Mouse (Mus musculus): ENCODE data around the gene Bspry. TPM values are rescaled to one million over a fixed set of nuclear protein-coding genes. Genes with fewer than 3 reads are reported as not detected.

Gene Bspry
- polyA plus RNA-seq, 1 experiment: 19.8 TPM

DNA sequence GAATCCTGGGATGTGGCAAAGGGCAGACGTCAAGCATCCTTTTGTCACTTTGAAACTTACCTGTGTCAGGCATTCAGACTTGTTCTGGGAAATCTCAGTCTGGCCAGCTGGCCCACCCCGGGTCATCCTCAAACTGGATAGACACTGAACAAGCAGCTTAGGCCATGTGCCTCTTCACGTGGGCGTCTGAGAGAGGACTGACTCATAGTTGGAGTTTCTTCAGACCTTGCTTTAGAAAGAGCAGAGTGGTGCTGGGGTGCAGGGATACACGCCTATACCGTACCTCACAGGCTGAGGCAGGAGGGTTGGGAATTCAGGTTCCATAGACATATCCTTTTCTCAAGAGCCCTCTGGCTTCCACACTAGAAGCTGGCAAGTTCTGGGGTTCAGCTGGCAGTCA, 63.9 kb downstream of the Bspry start:
- DNase-seq: no peak
- WGBS: 96% methylated on average over 6 of the region's 6 CpGs
- Histone ChIP-seq H3K4me1 (replicated peaks; ENCODE audit: control insufficient read depth, insufficient read depth, low read length) (no peaks in the 10 kb centered on the region), H3K4me3 (ENCODE audit: control insufficient read depth, insufficient read depth, low read length) (no peak overlapping the region), H3K36me3 (ENCODE audit: control insufficient read depth, insufficient read depth, low read length) (no peaks in the 10 kb centered on the region), H3K27ac (ENCODE audit: control insufficient read depth, insufficient read depth, low read length) (no peak overlapping the region), H3K27me3 (ENCODE audit: control insufficient read depth, insufficient read depth, low read length) (no peaks in the 10 kb centered on the region)
- TF ChIP-seq POLR2A (IDR thresholded peaks at IDR 0.05; ENCODE audit: control insufficient read depth, extremely low read depth, insufficient read depth, low read length, poor library complexity): no peak
- no peak for TF ChIP-seq CTCF (IDR thresholded peaks at IDR 0.05; ENCODE audit: borderline replicate concordance, control insufficient read depth, extremely low read depth, insufficient read depth, low read length, poor library complexity)

DNA sequence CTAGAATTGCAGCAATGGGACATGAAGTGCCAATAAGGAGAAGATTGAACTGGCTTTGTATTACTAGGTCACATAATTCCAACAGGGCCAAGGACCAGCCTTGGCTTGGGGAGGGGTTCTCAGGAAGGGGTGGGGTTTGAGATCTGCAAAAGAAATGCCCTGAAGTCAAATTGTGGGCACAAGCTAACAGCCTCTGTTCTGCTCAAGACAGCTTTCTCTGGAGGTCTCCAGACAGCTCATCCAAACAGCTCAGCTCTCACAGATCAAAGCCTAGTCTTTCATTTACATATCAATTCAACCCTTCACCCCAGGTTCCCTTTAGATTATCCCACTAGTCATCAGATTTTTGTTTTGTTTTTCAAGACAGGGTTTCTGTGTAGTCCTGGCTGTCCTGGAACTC, 64.9 kb downstream of the Bspry start:
- TF ChIP-seq POLR2A (IDR thresholded peaks at IDR 0.05; ENCODE audit: control insufficient read depth, extremely low read depth, insufficient read depth, low read length, poor library complexity): no peak
- TF ChIP-seq CTCF (IDR thresholded peaks at IDR 0.05; ENCODE audit: borderline replicate concordance, control insufficient read depth, extremely low read depth, insufficient read depth, low read length, poor library complexity): no peak
- DNase-seq: no peak
- H3K27ac ChIP-seq (ENCODE audit: control insufficient read depth, insufficient read depth, low read length): no peak overlapping the region

More for the DNA sequence above, 64.9 kb downstream of the Bspry start:
- H3K27me3 ChIP-seq (ENCODE audit: control insufficient read depth, insufficient read depth, low read length): no peaks in the 10 kb centered on the region
- no peaks in the 10 kb centered on the region for H3K4me1 ChIP-seq (replicated peaks; ENCODE audit: control insufficient read depth, insufficient read depth, low read length)
- H3K4me3 ChIP-seq (ENCODE audit: control insufficient read depth, insufficient read depth, low read length): no peak overlapping the region
- H3K36me3 ChIP-seq (ENCODE audit: control insufficient read depth, insufficient read depth, low read length): no peaks in the 10 kb centered on the region

Other genes starting within 250 kb of the Bspry start
- gene Zfp37, start 249.0 kb upstream of the Bspry start, polyA plus RNA-seq (2012; rRNA removed): 0.04 and 0.12 TPM in 2 replicates
- 19.0 and 21.6 TPM in 2 replicates for gene Slc31a2, start 217.5 kb upstream of the Bspry start, polyA plus RNA-seq (2012; rRNA removed)
- 59.3 and 59.5 TPM in 2 replicates for gene Fkbp15, start 119.5 kb upstream of the Bspry start, polyA plus RNA-seq (2012; rRNA removed)
- gene Slc31a1, start 119.3 kb upstream of the Bspry start, polyA plus RNA-seq (2012; rRNA removed): 10.5 TPM in 2 replicates
- gene Cdc26, start 71.4 kb upstream of the Bspry start, polyA plus RNA-seq (2012; rRNA removed): 51.0 and 54.3 TPM in 2 replicates
- 21.1 and 23.9 TPM in 2 replicates for gene Prpf4, start 71.3 kb upstream of the Bspry start, polyA plus RNA-seq (2012; rRNA removed)
- 23.7 and 25.8 TPM in 2 replicates for gene Rnf183, start 44.8 kb upstream of the Bspry start, polyA plus RNA-seq (2012; rRNA removed)
- 1.6 and 1.9 TPM in 2 replicates for gene Wdr31, start 9.2 kb upstream of the Bspry start, polyA plus RNA-seq (2012; rRNA removed)
- 4.5 and 7.0 TPM in 2 replicates for gene Hdhd3, start 23.4 kb downstream of the Bspry start, polyA plus RNA-seq (2012; rRNA removed)
- 56.2 and 75.9 TPM in 2 replicates for gene Alad, start 39.9 kb downstream of the Bspry start, polyA plus RNA-seq (2012; rRNA removed)
- gene Pole3, start 45.0 kb downstream of the Bspry start, polyA plus RNA-seq (2012; rRNA removed): 18.0 and 20.9 TPM in 2 replicates
- gene 4933430I17Rik, start 45.3 kb downstream of the Bspry start, polyA plus RNA-seq (2012; rRNA removed): 0.15 and 0.16 TPM in 2 replicates
- 61.1 and 81.3 TPM in 2 replicates for gene Rgs3, start 79.8 kb downstream of the Bspry start, polyA plus RNA-seq (2012; rRNA removed)

All from thymus, adult 2 months (tissue).